Mouse (Mus musculus): ENCODE results near the gene Arhgef15. TPM values are rescaled to one million over a fixed set of nuclear protein-coding genes. Genes with fewer than 3 reads are reported as not detected.
"Not testable (repeated sequence)": the region's sequence is repeated elsewhere in the genome, so short reads cannot be mapped to it uniquely, and the experiment has no call there.

Arhgef15 gene
- polyA plus RNA-seq, 1 experiment from 2014 or later: 19.6 TPM

GRCm38 (mm10) chr11:68963405-68963804 lies 6.1 kb upstream of the Arhgef15 start:
- no peaks in the 10 kb centered on the region for H3K36me3 ChIP-seq
- no peak overlapping the region for H3K4me2 ChIP-seq
- 0 out of 2 replicates have a peak, but pooled peaks cover 2% of the 10 kb centered on the region for H3K27me3 ChIP-seq
- H3K4me1 ChIP-seq: peaks cover 19% of the 10 kb centered on the region
- H3K4me3 ChIP-seq (replicated peaks): no peak overlapping the region
- ATAC-seq (replicated peaks; ENCODE audit: low FRiP score): no peak
- H3K27ac ChIP-seq: no peak overlapping the region
- no peaks in the 10 kb centered on the region for H3K9me3 ChIP-seq (replicated peaks)
- H3K9ac ChIP-seq: no peak overlapping the region
- 72% methylated on average over 2 of the region's 2 CpGs for WGBS

DNA sequence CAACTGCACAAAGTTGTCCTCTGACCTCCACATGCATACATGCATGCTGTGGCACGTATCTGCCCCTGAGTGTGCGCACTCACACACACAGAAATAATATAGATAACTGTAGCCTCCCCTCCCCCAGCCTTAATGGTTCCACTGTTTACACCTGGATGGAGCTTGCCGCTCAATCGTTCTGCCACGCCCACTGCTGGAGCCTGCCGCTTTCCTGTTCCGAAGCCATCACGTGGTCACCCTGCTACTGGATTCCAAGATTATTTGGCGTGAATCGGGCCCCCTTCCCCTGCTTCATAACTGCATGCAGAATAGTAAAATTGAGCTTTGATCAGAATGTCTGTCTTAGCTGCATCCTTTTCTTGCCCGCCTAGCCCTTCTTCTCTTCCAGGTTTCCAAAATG lies 4.9 kb upstream of the Arhgef15 start:
- not testable (repeated sequence) for ATAC-seq (replicated peaks; ENCODE audit: low FRiP score); H3K9ac ChIP-seq; H3K27me3 ChIP-seq; H3K9me3 ChIP-seq (replicated peaks); H3K36me3 ChIP-seq; H3K27ac ChIP-seq; H3K4me3 ChIP-seq (replicated peaks)
- H3K4me1 ChIP-seq: peaks cover 14% of the 10 kb centered on the region
- WGBS: 21% methylated on average over 11 of the region's 11 CpGs
- 0 out of 2 replicates have a peak overlapping the region, but pooled peaks have one; percentile 14 for H3K4me2 ChIP-seq

DNA sequence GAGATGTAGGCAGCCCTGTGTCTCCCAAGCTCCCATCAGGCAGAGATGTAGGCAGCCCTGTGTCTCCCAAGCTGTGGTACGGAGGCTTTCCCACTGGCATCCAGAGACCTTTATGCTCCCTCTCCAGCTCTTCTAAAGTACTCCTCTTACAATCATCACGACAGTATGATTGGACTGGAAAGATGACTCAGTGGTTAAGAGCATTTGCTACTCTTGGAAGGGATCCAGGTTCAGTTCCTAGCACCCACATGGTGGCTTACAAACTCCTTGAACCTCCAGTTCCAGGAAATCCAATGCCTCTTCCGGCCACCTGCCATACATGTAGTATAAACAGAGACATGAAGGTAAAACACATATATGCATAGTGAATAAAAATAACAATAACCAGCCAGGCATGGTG lies 4.3 kb upstream of the Arhgef15 start:
- Histone ChIP-seq H3K27ac (no peak overlapping the region), H3K9ac (no peak overlapping the region), H3K9me3 (replicated peaks) (no peaks in the 10 kb centered on the region), H3K4me1 (peaks cover 14% of the 10 kb centered on the region), H3K36me3 (no peaks in the 10 kb centered on the region), H3K4me3 (replicated peaks) (no peak overlapping the region), H3K4me2 (no peak overlapping the region), H3K27me3 (0 out of 2 replicates have a peak, but pooled peaks cover 2% of the 10 kb centered on the region)
- 77% methylated on average over 3 of the region's 3 CpGs for WGBS
- ATAC-seq (replicated peaks; ENCODE audit: low FRiP score): no peak

DNA sequence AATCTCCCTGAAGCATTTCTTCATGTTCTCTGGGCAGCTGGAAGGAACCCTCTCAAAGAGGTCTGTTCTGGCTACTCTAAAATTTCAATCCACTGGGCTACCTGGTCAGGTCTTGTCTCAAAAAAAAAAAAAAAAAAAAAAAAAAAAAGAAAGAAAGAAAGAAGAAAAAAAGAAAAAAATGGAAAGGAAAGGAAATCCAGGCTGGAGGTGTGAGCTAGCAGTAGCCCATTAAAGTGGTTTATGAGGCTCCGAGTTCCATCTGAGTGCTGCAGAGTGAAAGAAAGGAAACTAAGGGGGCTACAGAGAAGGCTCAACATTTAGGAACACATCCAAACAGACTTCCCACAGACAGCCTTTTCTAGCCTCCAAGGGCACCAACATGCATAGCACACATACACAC lies 691 bp upstream of the Arhgef15 start:
- no peak overlapping the region for H3K9ac ChIP-seq
- H3K9me3 ChIP-seq (replicated peaks): no peaks in the 10 kb centered on the region
- H3K4me3 ChIP-seq (replicated peaks): peak overlapping the region; percentile 44; the same call in 1 of the 2 replicates
- peak overlapping the region; percentile 76 for H3K4me2 ChIP-seq
- no peaks in the 10 kb centered on the region for H3K36me3 ChIP-seq
- H3K4me1 ChIP-seq: peaks cover 38% of the 10 kb centered on the region
- no peak overlapping the region for H3K27ac ChIP-seq
- ATAC-seq (replicated peaks; ENCODE audit: low FRiP score): no peak
- H3K27me3 ChIP-seq: peaks cover 22% of the 10 kb centered on the region
- 65% methylated on average over 1 of the region's 1 CpGs for WGBS

GRCm38 (mm10) chr11:68956697-68957096 lies 583 bp downstream of the Arhgef15 start:
- ATAC-seq (replicated peaks; ENCODE audit: low FRiP score): no peak; the same call in 1 of the 2 replicates
- Histone ChIP-seq H3K9ac (0 out of 2 replicates have a peak overlapping the region, but pooled peaks have one; percentile 1), H3K27me3 (peaks cover 27% of the 10 kb centered on the region), H3K9me3 (replicated peaks) (no peaks in the 10 kb centered on the region), H3K4me1 (peaks cover 33% of the 10 kb centered on the region), H3K27ac (peak overlapping the region; percentile 63), H3K4me2 (peak overlapping the region; percentile 76), H3K4me3 (replicated peaks) (peak overlapping the region; percentile 44), H3K36me3 (no peaks in the 10 kb centered on the region)
- 28% methylated on average over 13 of the region's 13 CpGs for WGBS

- Histone ChIP-seq H3K9me3 (replicated peaks) (no peaks in the 10 kb centered on the region), H3K9ac (no peak overlapping the region), H3K4me3 (replicated peaks) (peak overlapping the region; percentile 44), H3K4me2 (peak overlapping the region; percentile 76), H3K27me3 (peaks cover 32% of the 10 kb centered on the region), H3K27ac (peak overlapping the region; percentile 63), H3K4me1 (peaks cover 33% of the 10 kb centered on the region), H3K36me3 (no peaks in the 10 kb centered on the region)
- WGBS: 42% methylated on average over 3 of the region's 3 CpGs
- ATAC-seq (replicated peaks; ENCODE audit: low FRiP score): no peak
These were observed 1.2 kb downstream of the Arhgef15 start for GRCm38 (mm10) chr11:68956107-68956506.

DNA sequence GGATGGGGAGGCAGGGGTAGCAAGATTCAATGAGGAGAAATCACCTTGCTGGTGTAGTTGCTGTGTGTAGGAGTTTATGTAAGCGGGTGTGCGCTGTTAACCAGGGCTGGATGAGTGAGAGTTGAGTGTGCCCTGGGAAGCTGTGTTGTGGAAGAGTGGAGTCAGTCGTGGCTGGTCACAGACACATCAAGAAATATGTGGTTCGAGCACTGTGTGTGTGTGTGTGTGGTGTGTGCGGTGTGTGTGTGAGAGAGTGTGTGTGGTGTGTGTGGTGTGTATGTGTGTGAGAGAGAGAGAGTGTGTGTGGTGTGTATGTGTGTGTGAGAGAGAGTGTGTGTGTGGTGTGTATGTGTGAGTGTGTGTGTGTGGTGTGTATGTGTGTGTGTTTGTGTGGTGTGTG lies 1.8 kb downstream of the Arhgef15 start:
- no peak for ATAC-seq (replicated peaks; ENCODE audit: low FRiP score)
- no peak overlapping the region for H3K27ac ChIP-seq
- peak overlapping the region; percentile 76 for H3K4me2 ChIP-seq
- H3K9ac ChIP-seq: no peak overlapping the region
- peak overlapping the region; percentile 44 for H3K4me3 ChIP-seq (replicated peaks)
- peaks cover 32% of the 10 kb centered on the region for H3K27me3 ChIP-seq
- WGBS: 62% methylated on average over 5 of the region's 5 CpGs
- H3K36me3 ChIP-seq: no peaks in the 10 kb centered on the region
- H3K4me1 ChIP-seq: peaks cover 33% of the 10 kb centered on the region
- H3K9me3 ChIP-seq (replicated peaks): no peaks in the 10 kb centered on the region

DNA sequence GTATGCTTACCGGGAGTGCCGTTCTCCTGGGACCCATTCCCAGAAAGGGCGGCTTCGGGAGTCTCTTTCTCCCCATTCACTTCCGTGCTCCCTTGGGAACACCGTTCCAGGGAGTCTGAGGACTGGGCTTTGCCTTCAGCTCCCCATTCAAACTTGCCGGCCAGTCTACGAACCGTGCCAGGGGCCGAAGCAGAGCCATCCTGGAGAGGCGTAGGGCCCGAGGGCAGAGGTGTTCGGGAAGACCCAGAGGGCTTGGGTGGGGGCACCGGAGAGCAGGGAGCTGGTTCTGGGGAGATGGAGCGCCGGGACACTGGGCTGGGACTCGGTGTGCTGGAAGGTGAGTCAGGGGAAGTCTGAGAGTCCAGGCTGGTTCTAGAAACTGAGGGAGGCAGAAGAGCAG lies 2.9 kb downstream of the Arhgef15 start:
- H3K9me3 ChIP-seq (replicated peaks): no peaks in the 10 kb centered on the region
- H3K4me1 ChIP-seq: peaks cover 33% of the 10 kb centered on the region
- ATAC-seq (replicated peaks; ENCODE audit: low FRiP score): no peak
- no peaks in the 10 kb centered on the region for H3K36me3 ChIP-seq
- H3K27ac ChIP-seq: no peak overlapping the region
- H3K4me3 ChIP-seq (replicated peaks): peak overlapping the region; percentile 44
- H3K9ac ChIP-seq: peak overlapping the region; percentile 42
- 3% methylated on average over 17 of the region's 17 CpGs for WGBS
- peaks cover 32% of the 10 kb centered on the region for H3K27me3 ChIP-seq
- H3K4me2 ChIP-seq: peak overlapping the region; percentile 76

- Histone ChIP-seq H3K27me3 (peaks cover 32% of the 10 kb centered on the region), H3K4me1 (peaks cover 33% of the 10 kb centered on the region), H3K9me3 (replicated peaks) (no peaks in the 10 kb centered on the region), H3K36me3 (no peaks in the 10 kb centered on the region), H3K4me2 (peak overlapping the region; percentile 76), H3K9ac (peak overlapping the region; percentile 42; the same call in 1 of the 2 replicates), H3K27ac (no peak overlapping the region), H3K4me3 (replicated peaks) (peak overlapping the region; percentile 44)
- no peak for ATAC-seq (replicated peaks; ENCODE audit: low FRiP score)
- 7% methylated on average over 13 of the region's 13 CpGs for WGBS
These were observed 3.4 kb downstream of the Arhgef15 start for GRCm38 (mm10) chr11:68953903-68954302.

DNA sequence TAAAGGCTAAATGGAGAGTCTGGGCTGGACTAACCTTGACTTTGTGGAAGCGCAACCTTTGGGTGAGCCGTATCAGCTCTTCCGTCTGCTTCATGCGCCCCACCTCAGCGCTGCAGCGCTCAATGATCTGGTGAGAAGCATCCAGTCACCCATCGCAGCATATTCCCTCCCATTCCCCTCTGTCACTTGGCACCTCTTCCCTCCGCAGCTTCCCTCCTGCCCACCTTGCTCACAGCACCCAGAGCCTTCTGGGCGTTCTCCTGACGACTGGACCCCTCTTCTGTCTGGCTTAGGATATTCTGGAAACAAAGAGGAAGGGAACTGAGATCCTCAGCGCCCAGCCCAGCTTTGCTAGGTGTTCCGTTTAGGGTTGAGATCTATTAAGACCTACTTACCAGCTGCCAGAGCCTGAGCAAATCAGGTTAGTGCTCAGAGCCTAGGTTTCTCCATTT lies 9.7 kb downstream of the Arhgef15 start:
- no peak overlapping the region for H3K9ac ChIP-seq
- peak overlapping the region; percentile 54 for H3K4me2 ChIP-seq
- H3K36me3 ChIP-seq: peaks cover 13% of the 10 kb centered on the region; the same call in 1 of the 2 replicates
- WGBS: 9% methylated on average over 12 of the region's 12 CpGs
- no peak overlapping the region for H3K27ac ChIP-seq
- ATAC-seq (replicated peaks; ENCODE audit: low FRiP score): no peak; the same call in 1 of the 2 replicates
- peak overlapping the region; percentile 26; the same call in 1 of the 2 replicates for H3K4me3 ChIP-seq (replicated peaks)
- H3K27me3 ChIP-seq: peaks cover 29% of the 10 kb centered on the region
- H3K9me3 ChIP-seq (replicated peaks): no peaks in the 10 kb centered on the region
- peaks cover 16% of the 10 kb centered on the region for H3K4me1 ChIP-seq

GRCm38 (mm10) chr11:68946806-68947440 lies 10.4 kb downstream of the Arhgef15 start:
- Histone ChIP-seq H3K27me3 (peaks cover 27% of the 10 kb centered on the region), H3K4me3 (replicated peaks) (peak overlapping the region; percentile 26), H3K4me2 (peak overlapping the region; percentile 54), H3K9ac (peak overlapping the region; percentile 23; the same call in 1 of the 2 replicates), H3K36me3 (peaks cover 13% of the 10 kb centered on the region; the same call in 1 of the 2 replicates), H3K9me3 (replicated peaks) (no peaks in the 10 kb centered on the region), H3K27ac (no peak overlapping the region), H3K4me1 (peaks cover 21% of the 10 kb centered on the region)
- ATAC-seq (replicated peaks; ENCODE audit: low FRiP score): no peak; the same call in 1 of the 2 replicates
- WGBS: 23% methylated on average over 16 of the region's 16 CpGs

DNA sequence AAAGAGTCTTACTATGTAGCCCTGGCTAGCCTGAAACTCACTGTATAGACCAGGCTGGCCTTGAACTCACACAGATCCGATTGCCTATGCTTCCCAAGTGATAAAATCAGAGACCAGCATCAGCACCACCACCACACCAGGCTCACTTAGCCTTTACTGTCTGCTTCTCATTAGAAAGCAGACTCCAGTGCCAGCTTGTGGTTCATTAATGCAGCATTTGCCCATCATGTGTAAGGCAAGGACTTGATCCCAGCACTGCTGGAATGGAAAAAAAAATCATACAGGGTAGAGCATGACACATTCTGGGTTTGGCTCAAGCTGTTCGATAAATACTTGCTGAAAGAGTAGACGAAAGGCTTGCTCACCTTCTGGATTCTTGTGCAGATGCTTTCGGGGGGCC lies 11.3 kb downstream of the Arhgef15 start:
- Histone ChIP-seq H3K9me3 (replicated peaks) (no peaks in the 10 kb centered on the region), H3K27ac (no peak overlapping the region), H3K4me3 (replicated peaks) (no peak overlapping the region), H3K36me3 (peaks cover 13% of the 10 kb centered on the region; the same call in 1 of the 2 replicates), H3K4me2 (no peak overlapping the region), H3K4me1 (peaks cover 21% of the 10 kb centered on the region), H3K9ac (no peak overlapping the region), H3K27me3 (peaks cover 21% of the 10 kb centered on the region)
- WGBS: 87% methylated on average over 4 of the region's 4 CpGs
- ATAC-seq (replicated peaks; ENCODE audit: low FRiP score): no peak

Data from kidney, embryonic 15.5 days (tissue).